Mouse (Mus musculus): ENCODE data around the gene Rgs16. TPM values are rescaled to one million over a fixed set of nuclear protein-coding genes. Genes with fewer than 3 reads are reported as not detected.

Rgs16 gene
- polyA plus RNA-seq, 1 experiment = 2.8 TPM

DNA sequence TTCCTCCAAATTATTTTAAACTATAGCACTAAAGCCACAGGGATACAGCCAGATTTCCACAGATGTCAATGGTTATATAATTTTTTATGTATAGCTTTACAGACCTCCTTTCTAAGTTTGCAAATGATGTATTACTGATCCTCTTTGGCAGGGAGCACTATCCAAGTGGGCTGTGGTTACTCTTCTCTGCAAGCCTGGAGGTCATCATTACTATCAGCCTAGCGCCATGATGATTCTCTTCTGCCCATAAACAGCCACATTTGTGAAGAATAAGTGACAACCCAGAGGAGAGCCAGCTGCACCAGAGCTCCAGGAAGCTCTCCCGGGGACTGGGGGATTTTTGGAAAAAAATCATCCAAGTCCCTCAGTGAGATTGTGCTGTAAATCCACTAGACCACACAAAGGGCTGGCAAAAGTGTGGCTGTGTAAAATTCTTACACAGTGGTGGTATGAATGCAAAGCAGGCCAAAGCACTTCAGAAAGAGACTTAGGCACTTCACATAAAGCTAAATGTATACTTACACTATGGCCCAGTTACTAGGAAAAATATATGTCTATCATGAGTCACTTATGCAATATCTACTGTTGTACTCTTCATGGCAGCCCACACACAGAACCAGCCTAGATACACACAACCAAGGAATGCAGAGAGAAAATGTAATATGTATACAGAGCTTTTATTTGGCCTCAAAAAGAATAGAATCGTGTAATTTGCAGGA is 28.4 kb upstream of the Rgs16 start:
- H3K4me3 ChIP-seq (ENCODE audit: insufficient read depth, poor library complexity, severe bottlenecking) = no peak overlapping the region
- TF ChIP-seq CTCF (IDR thresholded peaks at IDR 0.05; ENCODE audit: control insufficient read depth, insufficient read depth, insufficient read length) (no peak), MYOD1 (IDR thresholded peaks at IDR 0.05; ENCODE audit: control insufficient read depth, insufficient read length, low read depth) (no peak), MAX (IDR thresholded peaks at IDR 0.05) (no peak), MYOG (IDR thresholded peaks at IDR 0.05; ENCODE audit: control insufficient read depth, extremely low read depth, insufficient read length) (no peak), FOSL1 (IDR thresholded peaks at IDR 0.05; ENCODE audit: insufficient read depth, low read length, poor library complexity, severe bottlenecking) (no peak), USF1 (IDR thresholded peaks at IDR 0.05; ENCODE audit: low read depth) (no peak), CEBPB (IDR thresholded peaks at IDR 0.05; ENCODE audit: low read depth) (no peak)
- H3K27me3 ChIP-seq (ENCODE audit: control insufficient read depth, insufficient read depth, insufficient read length) = no peaks in the 10 kb centered on the region
- H3ac ChIP-seq (ENCODE audit: control insufficient read depth, insufficient read length, low read depth) = no peak overlapping the region
- no peaks in the 10 kb centered on the region for H3K79me2 ChIP-seq (ENCODE audit: control insufficient read depth, insufficient read depth)
- no peaks in the 10 kb centered on the region for H3K36me3 ChIP-seq (ENCODE audit: control insufficient read depth, insufficient read depth)
- H3K79me3 ChIP-seq (ENCODE audit: low read depth) = no peaks in the 10 kb centered on the region

DNA sequence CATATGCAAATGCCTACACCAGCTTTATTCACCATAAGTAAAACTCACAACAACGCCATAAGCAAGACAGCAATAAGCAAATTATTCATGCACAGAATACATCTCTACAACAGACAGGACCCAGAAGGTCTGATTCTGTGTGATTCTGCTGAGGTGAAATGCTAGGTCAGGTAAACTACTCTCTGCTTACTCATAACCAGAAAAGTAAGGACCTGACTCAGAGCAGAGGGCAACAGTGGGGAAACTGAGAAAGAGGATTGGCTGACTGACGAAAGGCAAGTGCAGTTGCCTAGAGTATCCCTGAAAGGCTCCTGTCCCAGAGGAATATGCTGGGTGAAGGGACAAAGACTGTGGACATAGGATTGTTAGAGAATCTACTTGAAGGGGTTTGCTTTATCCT is 27.5 kb upstream of the Rgs16 start:
- Histone ChIP-seq H3K4me3 (ENCODE audit: insufficient read depth, poor library complexity, severe bottlenecking) (no peak overlapping the region), H3ac (ENCODE audit: control insufficient read depth, insufficient read length, low read depth) (no peak overlapping the region), H3K27me3 (ENCODE audit: control insufficient read depth, insufficient read depth, insufficient read length) (no peaks in the 10 kb centered on the region), H3K36me3 (ENCODE audit: control insufficient read depth, insufficient read depth) (no peaks in the 10 kb centered on the region), H3K79me2 (ENCODE audit: control insufficient read depth, insufficient read depth) (no peaks in the 10 kb centered on the region), H3K79me3 (ENCODE audit: low read depth) (no peaks in the 10 kb centered on the region)
- TF ChIP-seq FOSL1 (IDR thresholded peaks at IDR 0.05; ENCODE audit: insufficient read depth, low read length, poor library complexity, severe bottlenecking) (no peak), CEBPB (IDR thresholded peaks at IDR 0.05; ENCODE audit: low read depth) (no peak), CTCF (IDR thresholded peaks at IDR 0.05; ENCODE audit: control insufficient read depth, insufficient read depth, insufficient read length) (no peak), USF1 (IDR thresholded peaks at IDR 0.05; ENCODE audit: low read depth) (no peak), MYOG (IDR thresholded peaks at IDR 0.05; ENCODE audit: control insufficient read depth, extremely low read depth, insufficient read length) (no peak), MAX (IDR thresholded peaks at IDR 0.05) (no peak), MYOD1 (IDR thresholded peaks at IDR 0.05; ENCODE audit: control insufficient read depth, insufficient read length, low read depth) (no peak)

DNA sequence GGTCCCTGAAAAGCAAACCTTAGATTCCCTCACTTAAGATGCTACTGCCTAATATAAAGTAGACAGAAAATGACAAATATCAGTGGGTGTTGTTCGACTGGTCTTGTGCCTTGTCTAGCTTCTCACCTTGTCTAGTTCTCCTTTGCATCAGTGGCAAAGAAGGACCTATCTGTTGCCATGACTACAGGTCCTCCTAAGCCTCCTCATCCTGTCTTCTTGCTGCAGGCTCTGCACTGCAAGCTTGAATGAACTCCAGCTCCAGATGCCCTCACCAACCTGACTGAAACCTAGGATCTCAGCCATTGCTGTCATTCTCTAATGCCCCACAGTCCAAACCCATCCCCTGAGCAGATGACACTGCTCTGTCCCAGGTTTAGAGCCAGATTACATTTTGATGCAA is 22.2 kb upstream of the Rgs16 start:
- H3K79me2 ChIP-seq (ENCODE audit: control insufficient read depth, insufficient read depth) = no peaks in the 10 kb centered on the region
- TF ChIP-seq MAX (IDR thresholded peaks at IDR 0.05) = no peak
- TF ChIP-seq CTCF (IDR thresholded peaks at IDR 0.05; ENCODE audit: control insufficient read depth, insufficient read depth, insufficient read length) = no peak
- no peak for TF ChIP-seq FOSL1 (IDR thresholded peaks at IDR 0.05; ENCODE audit: insufficient read depth, low read length, poor library complexity, severe bottlenecking)
- TF ChIP-seq MYOD1 (IDR thresholded peaks at IDR 0.05; ENCODE audit: control insufficient read depth, insufficient read length, low read depth) = no peak
- no peak for TF ChIP-seq MYOG (IDR thresholded peaks at IDR 0.05; ENCODE audit: control insufficient read depth, extremely low read depth, insufficient read length)
- TF ChIP-seq CEBPB (IDR thresholded peaks at IDR 0.05; ENCODE audit: low read depth) = no peak
- no peaks in the 10 kb centered on the region for H3K79me3 ChIP-seq (ENCODE audit: low read depth)
- H3ac ChIP-seq (ENCODE audit: control insufficient read depth, insufficient read length, low read depth) = no peak overlapping the region
- H3K4me3 ChIP-seq (ENCODE audit: insufficient read depth, poor library complexity, severe bottlenecking) = no peak overlapping the region
- H3K36me3 ChIP-seq (ENCODE audit: control insufficient read depth, insufficient read depth) = no peaks in the 10 kb centered on the region
- H3K27me3 ChIP-seq (ENCODE audit: control insufficient read depth, insufficient read depth, insufficient read length) = no peaks in the 10 kb centered on the region

DNA sequence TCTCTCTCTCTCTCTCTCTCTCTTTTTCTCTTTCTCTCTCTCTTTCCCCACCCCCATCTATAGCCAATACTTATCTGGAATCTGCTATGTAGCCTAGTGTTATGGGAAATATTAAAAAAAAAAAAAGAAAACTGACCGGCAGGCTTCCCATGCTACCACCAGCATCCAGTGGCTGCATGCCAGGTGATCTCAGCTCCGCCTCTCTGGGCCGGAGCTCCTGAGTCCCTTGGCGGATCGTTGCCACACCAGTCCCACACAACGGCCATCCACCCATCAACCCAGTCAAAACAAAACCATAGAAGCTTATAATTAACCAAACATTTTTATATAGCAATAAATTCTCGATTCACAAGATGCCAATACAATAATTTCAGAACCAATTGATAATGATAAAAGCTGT is 19.2 kb upstream of the Rgs16 start:
- no peak for TF ChIP-seq CEBPB (IDR thresholded peaks at IDR 0.05; ENCODE audit: low read depth)
- no peak for TF ChIP-seq CTCF (IDR thresholded peaks at IDR 0.05; ENCODE audit: control insufficient read depth, insufficient read depth, insufficient read length)
- no peak for TF ChIP-seq FOSL1 (IDR thresholded peaks at IDR 0.05; ENCODE audit: insufficient read depth, low read length, poor library complexity, severe bottlenecking)
- TF ChIP-seq MYOG (IDR thresholded peaks at IDR 0.05; ENCODE audit: control insufficient read depth, extremely low read depth, insufficient read length) = no peak
- no peak for TF ChIP-seq MYOD1 (IDR thresholded peaks at IDR 0.05; ENCODE audit: control insufficient read depth, insufficient read length, low read depth)
- no peak for TF ChIP-seq USF1 (IDR thresholded peaks at IDR 0.05; ENCODE audit: low read depth)
- TF ChIP-seq MAX (IDR thresholded peaks at IDR 0.05) = no peak
- H3K36me3 ChIP-seq (ENCODE audit: control insufficient read depth, insufficient read depth) = no peaks in the 10 kb centered on the region
- H3K79me2 ChIP-seq (ENCODE audit: control insufficient read depth, insufficient read depth) = no peaks in the 10 kb centered on the region
- H3K27me3 ChIP-seq (ENCODE audit: control insufficient read depth, insufficient read depth, insufficient read length) = no peaks in the 10 kb centered on the region
- no peak overlapping the region for H3ac ChIP-seq (ENCODE audit: control insufficient read depth, insufficient read length, low read depth)
- H3K79me3 ChIP-seq (ENCODE audit: low read depth) = no peaks in the 10 kb centered on the region
- no peak overlapping the region for H3K4me3 ChIP-seq (ENCODE audit: insufficient read depth, poor library complexity, severe bottlenecking)

DNA sequence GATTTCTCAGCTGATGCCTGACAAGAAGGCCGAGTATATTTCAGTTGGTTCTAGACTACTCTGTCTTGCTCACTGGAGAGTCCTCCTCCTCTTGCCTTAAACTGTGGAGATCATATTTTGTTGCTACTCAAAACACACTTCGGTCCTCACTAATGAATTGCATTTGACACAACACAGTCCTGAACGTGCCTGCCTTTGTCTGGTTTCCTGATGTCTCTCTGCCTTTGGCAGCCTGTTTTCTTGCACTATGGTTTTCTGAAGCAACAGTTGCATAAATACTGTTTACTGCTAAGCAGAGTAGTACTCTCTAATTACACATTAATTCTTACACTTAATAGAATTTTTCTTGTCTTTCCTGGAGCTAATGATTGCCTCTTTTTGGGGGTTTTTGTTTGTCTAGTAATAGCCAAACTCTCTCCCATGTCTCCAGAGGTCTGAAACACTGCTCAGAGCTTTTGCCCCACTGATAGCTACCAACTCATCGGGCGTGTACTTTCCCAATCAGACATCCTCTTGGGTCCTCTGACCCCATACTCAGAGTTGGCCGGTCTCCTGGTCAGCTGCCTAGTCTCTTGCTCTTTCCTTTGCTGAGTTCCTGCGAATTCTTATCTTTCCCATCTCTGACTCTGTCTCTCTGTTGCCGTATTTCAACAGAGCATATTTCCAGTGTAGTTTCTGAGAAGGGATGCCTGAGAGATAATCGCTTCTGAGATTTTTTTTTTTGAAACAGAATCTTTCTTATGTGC is 18.4 kb upstream of the Rgs16 start:
- no peaks in the 10 kb centered on the region for H3K36me3 ChIP-seq (ENCODE audit: control insufficient read depth, insufficient read depth)
- no peak for TF ChIP-seq FOSL1 (IDR thresholded peaks at IDR 0.05; ENCODE audit: insufficient read depth, low read length, poor library complexity, severe bottlenecking)
- no peak for TF ChIP-seq MAX (IDR thresholded peaks at IDR 0.05)
- no peak for TF ChIP-seq MYOG (IDR thresholded peaks at IDR 0.05; ENCODE audit: control insufficient read depth, extremely low read depth, insufficient read length)
- no peak for TF ChIP-seq USF1 (IDR thresholded peaks at IDR 0.05; ENCODE audit: low read depth)
- TF ChIP-seq MYOD1 (IDR thresholded peaks at IDR 0.05; ENCODE audit: control insufficient read depth, insufficient read length, low read depth) = no peak
- H3K4me3 ChIP-seq (ENCODE audit: insufficient read depth, poor library complexity, severe bottlenecking) = no peak overlapping the region

More for the DNA sequence above, 18.4 kb upstream of the Rgs16 start:
- H3K79me2 ChIP-seq (ENCODE audit: control insufficient read depth, insufficient read depth) = no peaks in the 10 kb centered on the region
- H3ac ChIP-seq (ENCODE audit: control insufficient read depth, insufficient read length, low read depth) = no peak overlapping the region
- H3K79me3 ChIP-seq (ENCODE audit: low read depth) = no peaks in the 10 kb centered on the region
- H3K27me3 ChIP-seq (ENCODE audit: control insufficient read depth, insufficient read depth, insufficient read length) = no peaks in the 10 kb centered on the region

Data from C2C12 (cell line).